Mouse (Mus musculus) CH12.LX (cell line): ENCODE data around the gene Nebl.

Experiments
- CHD1 ChIP-seq: IDR thresholded peaks from 2 replicates; pipeline ENCODE4 v1.6.1; 2012; ENCODE audit warnings: low read depth, low read length, improper control_type of control experiment, inconsistent platforms
- CTCF ChIP-seq, 2 experiments: IDR thresholded peaks in 1 of 2; conservative IDR thresholded peaks in 1 of 2; 2 replicates each; pipeline ENCODE4 v1.5.1; 2011 to 2012; ENCODE audit warnings: low read depth in 2 of 2, low read length in 2 of 2, improper control_type of control experiment in 1 of 2, inconsistent platforms in 1 of 2, mild to moderate bottlenecking in 1 of 2, moderate library complexity in 1 of 2
- GABPA ChIP-seq: IDR thresholded peaks from 2 replicates; pipeline ENCODE4 v1.6.1; 2012; ENCODE audit warnings: low read depth, low read length, improper control_type of control experiment, inconsistent platforms; ENCODE audit not compliant: insufficient replicate concordance
- HCFC1 ChIP-seq: IDR thresholded peaks from 2 replicates; pipeline ENCODE4 v1.6.1; 2012; ENCODE audit warnings: low read depth, mild to moderate bottlenecking, inconsistent platforms, low read length, improper control_type of control experiment
- JUN ChIP-seq: IDR thresholded peaks from 2 replicates; pipeline ENCODE4 v1.6.1; 2011; ENCODE audit warnings: low read depth, mild to moderate bottlenecking, low read length, improper control_type of control experiment, moderate library complexity; ENCODE audit not compliant: insufficient read depth
- MAX ChIP-seq: IDR thresholded peaks from 2 replicates; pipeline ENCODE4 v1.6.1; 2011; ENCODE audit warnings: low read length, improper control_type of control experiment
- POLR2A ChIP-seq: IDR thresholded peaks from 2 replicates; pipeline ENCODE4 v1.6.1; 2011; ENCODE audit warnings: low read depth, mild to moderate bottlenecking, improper control_type of control experiment, low read length
- TCF12 ChIP-seq: IDR thresholded peaks from 2 replicates; pipeline ENCODE4 v1.6.1; 2014; ENCODE audit warnings: low read depth, mild to moderate bottlenecking, inconsistent platforms, low read length, improper control_type of control experiment
- USF1 ChIP-seq: IDR thresholded peaks from 2 replicates; pipeline ENCODE4 v1.6.1; 2014; ENCODE audit warnings: low read depth, mild to moderate bottlenecking, inconsistent platforms, low read length, improper control_type of control experiment
- ZMIZ1 ChIP-seq: IDR thresholded peaks from 2 replicates; pipeline ENCODE4 v1.6.1; 2012; ENCODE audit warnings: low read depth, mild to moderate bottlenecking, inconsistent platforms, low read length, improper control_type of control experiment

- no peak for TF ChIP-seq POLR2A
- TF ChIP-seq ZMIZ1 = no peak
- TF ChIP-seq TCF12 = no peak
- TF ChIP-seq CTCF (conservative IDR thresholded peaks at IDR 0.05 in 1 of 2, IDR thresholded peaks at IDR 0.05 in 1 of 2; ENCODE audit: low read depth in 2 of 2, low read length in 2 of 2) = no peak
- no peak for TF ChIP-seq USF1
- no peak for TF ChIP-seq GABPA
- no peak for TF ChIP-seq HCFC1
- no peak for TF ChIP-seq JUN
- TF ChIP-seq MAX = no peak
- TF ChIP-seq CHD1 = no peak
These were observed 292.9 kb downstream of the Nebl start for GRCm38 (mm10) chr2:17438317-17438716.
